11 mouse cellular contexts compared by ENCODE assay signal in the genomic region with DNA sequence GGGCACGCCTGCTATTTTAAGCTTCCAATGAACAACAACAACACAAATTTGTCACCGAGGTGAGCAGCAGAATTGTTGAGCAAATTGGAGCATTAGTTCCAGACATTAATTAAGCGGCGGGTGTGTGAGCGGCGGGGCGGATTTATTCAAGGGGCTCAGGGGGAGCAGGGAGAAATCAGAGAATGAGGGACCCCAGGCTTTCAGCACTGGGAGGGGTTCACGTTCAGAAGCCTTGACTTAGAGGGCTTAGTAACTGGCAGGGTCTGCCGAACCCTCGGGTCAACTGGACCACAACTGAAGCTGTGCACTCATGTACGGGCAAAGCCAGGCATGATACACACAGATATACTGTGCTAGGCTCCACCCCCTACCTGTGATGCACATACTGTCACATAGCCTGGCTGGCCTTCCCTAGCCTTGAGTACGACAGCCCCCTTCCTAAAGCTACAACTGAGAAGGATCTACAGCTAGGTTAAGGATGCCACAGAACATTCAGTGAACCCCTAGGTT. TPM values are rescaled to one million over a fixed set of nuclear protein-coding genes. Genes with fewer than 3 reads are reported as not detected.
A peak's percentile ranks its signal among the peaks of the same experiment; 100 is the strongest.
DNase-seq lines count a peak whose midpoint lies in the region; ATAC-seq and TF ChIP-seq lines count a peak whose summit lies in the region.
"Had no signal": no experiment of that assay in that cellular context is flagged by ENCODE, and none has a peak within 500 bp of the region (broad histone marks: within the 10 kb centered on the region; RNA-seq: fewer than 3 reads in every experiment).

No protein-coding gene starts in this region.

- no peak for DNase-seq in gastrocnemius, adult 2 months
- no peak for DNase-seq in gastrocnemius, postnatal 10 days
- no peak for DNase-seq in lung, postnatal 4 days
- DNase-seq in thymus, postnatal 14 days = no peak
- DNase-seq: adrenal gland, adult 2 months; thymus, adult 18-20 months had no signal

- H3K9ac ChIP-seq in lung, embryonic 16.5 days (ENCODE audit: low read length) = no peak overlapping the region
- H3K9ac ChIP-seq in forebrain, embryonic 16.5 days (replicated peaks; ENCODE audit: low read depth, low read length) = peak overlapping the region; percentile 7; the same call in 1 of the 2 replicates
- H3K9ac ChIP-seq in neural tube, embryonic 13.5 days = peak overlapping the region; percentile 57; the same call in 1 of the 2 replicates

- 35% methylated on average over 12 of the region's 12 CpGs for WGBS in lung, embryonic 16.5 days
- 11% methylated on average over 12 of the region's 12 CpGs for WGBS in forebrain, embryonic 16.5 days
- WGBS in neural tube, embryonic 13.5 days = 21% methylated on average over 12 of the region's 12 CpGs

- H3K4me2 ChIP-seq in lung, embryonic 16.5 days (ENCODE audit: low read depth, low read length) = peak overlapping the region; percentile 64; the same call in 1 of the 2 replicates
- H3K4me2 ChIP-seq in forebrain, embryonic 16.5 days (ENCODE audit: low read length) = peak overlapping the region; percentile 53
- peak overlapping the region; percentile 56 for H3K4me2 ChIP-seq in neural tube, embryonic 13.5 days

- no peak for TF ChIP-seq CTCF in gastrocnemius, adult 2 months (IDR thresholded peaks at IDR 0.05)

- H3K27ac ChIP-seq in gastrocnemius, adult 2 months = no peak overlapping the region
- H3K27ac ChIP-seq in lung, embryonic 16.5 days (ENCODE audit: low read length) = no peak overlapping the region
- H3K27ac ChIP-seq in forebrain, embryonic 16.5 days (ENCODE audit: low read length) = peak overlapping the region; percentile 29; the same call in 1 of the 2 replicates
- H3K27ac ChIP-seq in neural tube, embryonic 13.5 days (replicated peaks) = no peak overlapping the region

- intact Hi-C loops in gastrocnemius, adult 2 months (cut with DNase I) = no loop called here

- H3K36me3 ChIP-seq in lung, embryonic 16.5 days (ENCODE audit: control insufficient read depth, insufficient read depth, low read length) = no peaks in the 10 kb centered on the region
- peaks cover 4% of the 10 kb centered on the region for H3K36me3 ChIP-seq in forebrain, embryonic 16.5 days (ENCODE audit: control insufficient read depth, insufficient read depth)
- H3K36me3 ChIP-seq in neural tube, embryonic 13.5 days = peaks cover 28% of the 10 kb centered on the region

- no peaks in the 10 kb centered on the region for H3K9me3 ChIP-seq in lung, embryonic 16.5 days (ENCODE audit: control insufficient read depth, low read length)
- H3K9me3 ChIP-seq in forebrain, embryonic 16.5 days (ENCODE audit: control insufficient read depth, low read length) = no peaks in the 10 kb centered on the region
- no peaks in the 10 kb centered on the region for H3K9me3 ChIP-seq in neural tube, embryonic 13.5 days

- H3K4me1 ChIP-seq in lung, embryonic 16.5 days (replicated peaks; ENCODE audit: control insufficient read depth, insufficient read depth, low read length) = peaks cover 34% of the 10 kb centered on the region
- peaks cover 54% of the 10 kb centered on the region for H3K4me1 ChIP-seq in forebrain, embryonic 16.5 days (replicated peaks; ENCODE audit: control insufficient read depth, insufficient read depth, low read length)
- H3K4me1 ChIP-seq in neural tube, embryonic 13.5 days (replicated peaks) = peaks cover 62% of the 10 kb centered on the region

- peak overlapping the region; percentile 56; the same call in 1 of the 2 replicates for H3K4me3 ChIP-seq in gastrocnemius, adult 2 months
- no peak overlapping the region; the same call in 1 of the 2 replicates for H3K4me3 ChIP-seq in lung, embryonic 16.5 days (ENCODE audit: low read length)
- no peak overlapping the region; the same call in none of the 2 replicates for H3K4me3 ChIP-seq in forebrain, embryonic 16.5 days (replicated peaks; ENCODE audit: low read length)
- H3K4me3 ChIP-seq in neural tube, embryonic 13.5 days = no peak overlapping the region

- ATAC-seq in lung, embryonic 16.5 days (ENCODE audit: low read depth) = no peak
- no peak; the same call in 1 of the 2 replicates for ATAC-seq in forebrain, embryonic 16.5 days
- no peak for ATAC-seq in neural tube, embryonic 13.5 days (ENCODE audit: low read depth)
- no peak for ATAC-seq in megakaryocyte progenitor cell, adult 5-6 weeks (replicated peaks; ENCODE audit: poor library complexity)

- H3K27me3 ChIP-seq in lung, embryonic 16.5 days (ENCODE audit: control insufficient read depth, insufficient read depth, low read depth, low read length) = peaks cover 66% of the 10 kb centered on the region
- H3K27me3 ChIP-seq in forebrain, embryonic 16.5 days (replicated peaks; ENCODE audit: control insufficient read depth, insufficient read depth, low read length) = peaks cover 23% of the 10 kb centered on the region
- H3K27me3 ChIP-seq in neural tube, embryonic 13.5 days = peaks cover 90% of the 10 kb centered on the region

RNA-seq across cellular contexts. Expression of a gene that starts 37.5 kb away (rescaled TPM):
- not detected for total RNA-seq in gastrocnemius, adult 2 months (2021)
- total RNA-seq in gastrocnemius, postnatal 10 days (2021) = not detected
- 0.74 and 0.87 TPM in 2 replicates for polyA plus RNA-seq in lung, embryonic 16.5 days (2015; fragmentation: Nextera tagmentation; extraction: Ambion mirVana)
- polyA plus RNA-seq in forebrain, embryonic 16.5 days (2015; fragmentation: Nextera tagmentation; extraction: Ambion mirVana) = 0.29 and 1.2 TPM in 2 replicates
- 0.81 and 1.1 TPM in 2 replicates for polyA plus RNA-seq in neural tube, embryonic 13.5 days (2015; fragmentation: Nextera tagmentation; extraction: Ambion mirVana)
- total RNA-seq in megakaryocyte progenitor cell, adult 5-6 weeks (2015) = not detected in 2 replicates
- not detected in 2 replicates for total RNA-seq in megakaryocyte progenitor cell, adult 5-6 weeks (2017)
- total RNA-seq: left cerebral cortex, adult 18-20 months had no signal

RNA-seq across cellular contexts. Expression of a gene that starts 38.4 kb away (rescaled TPM):
- 1 to 10 TPM in 1 of 2 experiments, under 1 TPM in 1; 0.61 to 1.2 TPM for total RNA-seq in gastrocnemius, adult 2 months (2021)
- 1 to 10 TPM; 1.1 to 1.4 TPM for total RNA-seq in gastrocnemius, postnatal 10 days (2021)
- 0.70 and 0.83 TPM in 2 replicates for polyA plus RNA-seq in lung, embryonic 16.5 days (2015; fragmentation: Nextera tagmentation; extraction: Ambion mirVana)
- 7.0 and 9.9 TPM in 2 replicates for polyA plus RNA-seq in forebrain, embryonic 16.5 days (2015; fragmentation: Nextera tagmentation; extraction: Ambion mirVana)
- 5.7 and 7.0 TPM in 2 replicates for polyA plus RNA-seq in neural tube, embryonic 13.5 days (2015; fragmentation: Nextera tagmentation; extraction: Ambion mirVana)
- 0.02 TPM in 1 of 2 replicates, not detected in the other for total RNA-seq in megakaryocyte progenitor cell, adult 5-6 weeks (2015)
- not detected in 2 replicates for total RNA-seq in megakaryocyte progenitor cell, adult 5-6 weeks (2017)
